Mouse (Mus musculus) adipocyte (in vitro differentiated cells): ENCODE measurements around the gene Cyp24a1.
"Not testable (repeated sequence)": the region's sequence is repeated elsewhere in the genome, so short reads cannot be mapped to it uniquely, and the experiment has no call there.

Source experiments
- DNase-seq: peaks from one replicate; pipeline ENCODE4 v3.0.0-alpha.2; 2016; ENCODE audit warnings: low spot score

The Cyp24a1 gene

GRCm38 (mm10) chr2:170494784-170495710 lies 1.9 kb downstream of the Cyp24a1 start:
- no peak for DNase-seq

DNA sequence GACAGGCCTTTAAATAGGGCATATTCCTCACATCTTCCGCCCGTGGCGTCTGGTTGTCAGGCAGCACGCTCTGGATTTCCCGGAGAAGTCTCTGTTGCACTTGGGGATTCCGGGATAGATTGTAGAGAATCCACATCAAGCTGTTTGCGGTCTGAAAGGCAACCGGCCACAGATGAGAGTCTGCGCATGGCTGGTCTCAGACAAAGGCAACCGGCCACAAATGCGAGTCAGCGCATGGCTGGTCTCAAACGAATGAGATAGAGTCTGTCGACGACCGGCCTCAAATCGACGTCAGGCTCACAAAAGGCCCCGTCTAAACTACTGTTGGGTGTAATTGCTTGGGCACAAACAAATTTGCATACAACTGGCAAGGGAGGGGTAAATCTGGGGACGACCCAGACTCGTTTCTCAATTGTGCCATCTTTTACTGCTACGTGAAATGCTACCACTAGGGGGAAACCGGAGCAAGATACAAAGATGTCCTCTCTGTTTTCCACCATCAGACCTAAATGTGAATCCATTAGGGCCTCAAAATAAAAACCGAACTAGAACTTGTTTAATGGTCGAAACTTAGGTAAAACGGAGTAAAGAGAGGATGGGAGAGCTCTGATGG lies 8.9 kb downstream of the Cyp24a1 start:
- no peak for DNase-seq

DNA sequence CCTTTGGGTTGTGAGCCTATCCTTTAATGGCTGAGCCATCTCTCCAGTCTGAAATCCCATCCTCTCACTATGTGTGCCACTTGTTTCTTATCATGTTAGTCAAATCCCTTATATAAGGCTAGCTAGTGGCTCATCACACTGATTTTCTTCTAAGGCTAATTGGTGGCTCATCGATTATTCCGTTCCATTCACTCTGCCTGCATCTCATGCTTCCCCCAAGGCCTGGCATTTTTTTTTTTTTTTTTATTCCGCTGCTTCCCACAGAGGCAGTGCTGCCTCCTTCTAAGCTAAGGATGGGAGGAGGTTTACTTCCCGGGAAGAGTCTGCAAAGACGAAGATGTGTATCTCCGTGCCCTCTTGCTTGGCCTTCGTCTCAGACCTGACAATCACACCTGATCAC lies 9.7 kb downstream of the Cyp24a1 start:
- no peak for DNase-seq

DNA sequence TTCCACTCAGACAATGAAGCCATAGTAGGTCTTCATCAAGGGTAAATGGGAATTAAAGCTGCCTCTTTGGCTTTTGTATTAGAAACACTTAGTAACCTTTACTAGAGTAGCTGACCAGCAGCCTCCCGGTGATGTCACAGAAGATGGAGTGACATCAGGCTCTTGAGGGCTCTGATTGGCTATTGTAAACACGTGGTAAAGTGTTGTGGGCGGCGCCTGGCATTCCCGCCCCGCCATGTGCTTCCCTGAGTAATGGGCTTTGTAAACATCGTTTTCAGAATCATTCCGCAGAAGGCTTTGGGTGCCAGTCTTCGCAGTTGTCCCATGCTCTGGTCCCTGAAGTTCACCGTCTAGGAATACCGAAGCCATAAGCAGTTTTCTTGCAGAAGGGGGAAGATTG lies 13.0 kb downstream of the Cyp24a1 start:
- no peak for DNase-seq

DNA sequence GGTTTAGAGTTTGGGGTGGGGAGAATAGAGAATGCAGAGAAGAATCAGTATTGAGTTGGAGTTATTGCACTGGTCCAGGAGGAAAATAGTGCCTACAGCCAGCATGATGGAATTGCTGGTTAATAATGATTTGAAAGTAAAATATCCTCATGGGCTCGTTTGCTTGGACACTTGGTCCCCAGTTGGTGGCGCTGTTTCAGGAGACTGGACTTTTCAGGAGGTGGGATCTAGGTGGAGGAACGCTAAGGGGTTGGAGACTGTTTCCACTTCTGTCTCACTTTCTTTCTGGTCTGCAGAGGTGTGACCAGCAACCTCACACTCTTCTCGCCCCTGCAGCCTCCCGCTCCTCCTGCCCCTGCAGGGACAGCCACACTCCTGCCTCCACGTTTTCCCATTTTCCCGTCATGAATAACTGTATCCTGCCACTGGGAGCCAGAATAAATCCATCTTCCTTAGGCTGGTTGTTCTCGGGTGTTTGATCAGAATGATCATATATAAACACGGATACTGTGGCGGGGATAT lies 14.9 kb downstream of the Cyp24a1 start:
- no peak for DNase-seq

- no peak for DNase-seq
Measured at GRCm38 (mm10) chr2:170476643-170477042, 20.3 kb downstream of the Cyp24a1 start.

DNA sequence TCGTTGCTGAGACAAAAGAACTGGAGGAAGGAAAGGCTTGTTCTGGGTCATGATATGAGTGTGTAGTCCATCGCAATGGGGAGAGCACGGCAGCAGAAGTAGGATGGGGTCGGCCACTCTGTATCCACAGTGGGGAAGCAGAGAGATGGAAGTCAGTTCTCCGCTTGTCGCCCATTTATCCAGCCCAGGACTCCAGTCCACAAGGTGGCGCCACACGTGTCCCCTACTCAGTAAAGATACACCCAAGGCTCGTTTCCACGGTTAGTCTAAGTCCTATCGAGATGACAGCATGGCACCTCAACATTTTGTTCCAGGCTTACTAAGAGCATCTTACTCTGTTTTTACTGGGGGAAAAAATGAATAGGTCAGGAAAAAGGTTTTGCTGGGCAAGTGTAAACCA lies 20.7 kb downstream of the Cyp24a1 start:
- no peak for DNase-seq

- DNase-seq = no peak
Measured at GRCm38 (mm10) chr2:170475164-170475563, 21.8 kb downstream of the Cyp24a1 start.

DNA sequence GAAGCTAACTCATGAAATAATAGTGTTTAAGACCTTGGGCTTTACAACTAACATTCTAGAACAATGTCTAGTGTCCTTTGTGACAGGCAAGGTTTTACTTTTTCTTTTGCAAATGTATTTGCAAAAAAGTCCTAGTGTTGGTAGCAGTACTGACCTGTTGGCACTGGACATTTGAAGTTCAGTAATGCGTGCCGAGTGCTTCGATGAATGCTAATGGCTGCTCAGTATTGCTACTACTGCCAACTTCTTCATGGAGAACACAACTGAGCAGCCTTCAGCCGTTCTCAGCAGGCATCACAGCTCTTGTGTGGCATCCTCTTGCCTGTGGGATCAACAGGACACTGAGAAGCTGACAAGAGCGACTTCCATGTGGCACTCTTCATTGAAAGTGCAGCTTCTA lies 22.8 kb downstream of the Cyp24a1 start:
- DNase-seq = no peak

DNA sequence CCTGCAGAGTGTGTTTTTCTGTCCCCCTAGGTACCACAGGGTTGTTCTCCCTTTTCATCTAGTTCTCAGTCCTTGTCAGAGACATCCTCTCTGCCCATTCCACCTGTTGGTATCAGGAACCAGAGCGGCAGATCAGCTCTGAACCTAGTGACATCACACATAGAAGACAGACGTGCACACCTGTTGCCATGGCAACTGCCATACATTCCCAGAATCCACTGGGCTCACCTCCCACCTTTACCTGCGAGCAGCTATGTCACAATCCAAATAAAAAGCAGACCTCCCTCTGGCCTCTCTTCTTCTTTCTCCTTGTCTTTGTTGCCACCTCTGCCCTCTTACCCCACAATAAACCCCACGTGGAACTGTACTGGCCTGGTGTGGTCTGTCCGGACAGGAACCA lies 26.4 kb downstream of the Cyp24a1 start:
- DNase-seq = no peak

DNA sequence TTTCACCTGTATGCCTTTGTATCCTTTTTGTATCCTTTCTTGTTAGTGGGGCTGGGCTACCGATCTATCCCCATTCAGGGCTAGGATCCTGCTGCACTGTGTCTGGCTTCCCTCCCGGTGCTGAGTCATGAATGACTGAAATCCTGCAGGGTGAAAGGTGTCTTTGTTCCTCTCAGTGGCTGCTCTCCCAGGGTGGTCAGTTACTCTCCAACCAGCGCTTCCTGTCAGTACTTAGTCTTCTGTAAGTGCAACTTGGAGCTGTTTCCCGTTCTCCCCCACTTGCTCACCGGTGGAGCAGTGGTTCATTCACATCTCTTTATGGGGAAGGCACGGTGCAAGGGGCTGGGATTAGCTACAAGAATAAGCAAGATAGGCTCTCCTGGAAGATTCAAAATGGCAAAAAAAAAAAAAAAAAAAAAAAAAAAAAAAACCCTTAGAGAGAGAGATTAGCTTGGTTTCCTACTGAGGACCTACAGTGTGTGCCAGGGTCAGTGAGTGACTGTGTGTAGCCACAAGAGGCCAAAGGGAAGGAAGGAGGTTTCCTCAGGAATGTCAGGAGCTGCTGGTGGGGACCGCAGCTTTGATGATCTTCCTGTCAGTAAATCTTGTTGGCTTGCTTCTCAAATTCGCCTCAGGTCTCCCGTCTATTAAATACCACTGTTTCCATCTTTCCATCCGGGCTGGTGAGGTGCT lies 27.2 kb downstream of the Cyp24a1 start:
- peak; percentile 71 for DNase-seq

DNA sequence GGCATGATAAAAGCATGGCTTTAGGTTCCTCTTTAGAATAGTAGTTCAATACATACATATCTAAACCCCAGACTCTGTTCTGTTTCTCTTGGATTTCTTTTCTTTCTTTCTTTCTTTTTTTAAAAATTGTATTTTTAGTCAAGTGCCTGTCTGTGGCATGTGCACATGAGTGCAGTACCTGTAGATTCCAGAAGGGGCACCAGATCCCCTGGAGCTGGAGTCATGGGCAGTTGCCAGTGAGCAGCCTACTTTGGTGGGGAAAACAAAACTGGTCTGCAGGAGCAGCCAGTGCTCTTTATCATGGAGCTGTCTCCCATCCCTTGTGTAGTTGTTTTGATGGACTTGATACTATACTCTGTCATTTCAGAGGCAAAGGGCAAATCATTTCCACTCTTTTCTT lies 28.9 kb downstream of the Cyp24a1 start:
- DNase-seq = peak; percentile 17

DNA sequence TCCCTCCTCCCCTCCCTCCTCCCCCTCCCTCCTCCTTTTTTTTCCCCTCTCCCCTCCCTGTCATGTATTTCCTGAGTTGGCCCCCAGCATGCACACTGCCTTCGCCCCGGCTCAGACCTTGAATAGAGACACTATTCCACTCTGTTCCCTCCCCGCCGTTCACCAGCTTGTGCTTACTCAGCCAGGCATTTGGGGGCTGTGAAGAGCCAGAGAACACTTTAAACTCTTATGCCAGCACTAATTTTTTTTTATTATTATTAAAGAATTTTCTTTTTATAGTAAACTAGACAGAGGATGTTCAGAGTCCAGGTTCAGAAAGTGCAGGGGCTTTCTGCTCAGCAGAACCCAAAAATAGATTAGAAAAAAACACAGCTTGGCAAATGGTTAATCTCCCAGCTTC lies 32.1 kb downstream of the Cyp24a1 start:
- no peak for DNase-seq

GRCm38 (mm10) chr2:170461652-170462051 lies 35.3 kb downstream of the Cyp24a1 start:
- no peak for DNase-seq

GRCm38 (mm10) chr2:170459805-170460204 lies 37.1 kb downstream of the Cyp24a1 start:
- peak; percentile 53 for DNase-seq

GRCm38 (mm10) chr2:170459183-170459582 lies 37.8 kb downstream of the Cyp24a1 start:
- DNase-seq = no peak

GRCm38 (mm10) chr2:170453809-170454208 lies 43.1 kb downstream of the Cyp24a1 start:
- DNase-seq = not testable (repeated sequence)

DNA sequence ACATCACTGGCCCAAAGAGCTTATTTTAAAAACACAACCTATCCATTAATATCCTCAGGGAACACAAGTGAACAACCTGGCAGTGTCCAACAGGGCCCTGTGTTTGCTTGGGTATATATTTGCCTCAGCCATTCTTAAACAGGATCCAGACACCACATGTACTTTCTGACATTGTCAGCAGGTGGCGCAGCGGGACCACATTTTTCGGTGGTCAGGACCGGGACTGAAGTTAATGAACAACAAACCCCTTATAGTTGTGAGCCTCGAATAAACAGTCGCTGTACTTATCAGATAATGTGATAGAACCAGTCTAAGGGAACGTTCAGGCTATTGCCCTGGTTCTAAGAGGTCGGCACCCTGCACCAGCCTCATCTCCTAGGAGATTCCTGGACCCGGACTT lies 46.0 kb downstream of the Cyp24a1 start:
- DNase-seq = peak; percentile 79

- no peak for DNase-seq
Measured at GRCm38 (mm10) chr2:170447651-170448050, 49.3 kb downstream of the Cyp24a1 start.

GRCm38 (mm10) chr2:170446843-170447383 lies 50.0 kb downstream of the Cyp24a1 start:
- DNase-seq = no peak

- no peak for DNase-seq
Measured at GRCm38 (mm10) chr2:170445861-170446260, 51.1 kb downstream of the Cyp24a1 start.

DNA sequence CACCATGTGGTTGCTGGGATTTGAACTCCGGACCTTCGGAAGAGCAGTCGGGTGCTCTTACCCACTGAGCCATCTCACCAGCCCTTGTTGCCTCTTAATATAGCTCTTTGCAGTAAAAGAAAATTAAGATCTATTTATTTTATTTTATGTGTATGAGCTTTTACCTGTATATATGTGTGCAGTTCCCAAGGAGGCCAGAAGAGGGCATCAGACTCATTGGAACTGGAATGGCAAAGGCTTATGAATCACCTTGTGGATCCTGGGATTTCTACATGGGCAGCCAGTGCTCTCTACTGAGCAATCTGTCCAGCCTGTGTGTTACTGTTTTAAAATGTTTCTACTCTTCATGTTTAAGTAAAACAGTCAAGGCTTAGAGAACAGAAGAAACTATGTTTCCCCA lies 54.4 kb downstream of the Cyp24a1 start:
- peak; percentile 12 for DNase-seq
